Mouse (Mus musculus) adrenal gland, adult 8-10 months (tissue): ENCODE results near the gene Scaf8. TPM values are rescaled to one million over a fixed set of nuclear protein-coding genes. Genes with fewer than 3 reads are reported as not detected.
"Not testable (repeated sequence)": the region's sequence is repeated elsewhere in the genome, so short reads cannot be mapped to it uniquely, and the experiment has no call there.

ENCODE experiments used
- DNase-seq: peaks from one replicate; pipeline ENCODE4 v3.0.0; 2022
- total RNA-seq, 4 experiments: library from RNA; stranded (reverse); gene quantifications; 2 replicates each; pipeline ENCODE4 v1.2.4; 2022

Scaf8 gene
- total RNA-seq, 4 experiments from 2014 or later, result 40.4 to 63.9 (median 50.9) TPM

DNA sequence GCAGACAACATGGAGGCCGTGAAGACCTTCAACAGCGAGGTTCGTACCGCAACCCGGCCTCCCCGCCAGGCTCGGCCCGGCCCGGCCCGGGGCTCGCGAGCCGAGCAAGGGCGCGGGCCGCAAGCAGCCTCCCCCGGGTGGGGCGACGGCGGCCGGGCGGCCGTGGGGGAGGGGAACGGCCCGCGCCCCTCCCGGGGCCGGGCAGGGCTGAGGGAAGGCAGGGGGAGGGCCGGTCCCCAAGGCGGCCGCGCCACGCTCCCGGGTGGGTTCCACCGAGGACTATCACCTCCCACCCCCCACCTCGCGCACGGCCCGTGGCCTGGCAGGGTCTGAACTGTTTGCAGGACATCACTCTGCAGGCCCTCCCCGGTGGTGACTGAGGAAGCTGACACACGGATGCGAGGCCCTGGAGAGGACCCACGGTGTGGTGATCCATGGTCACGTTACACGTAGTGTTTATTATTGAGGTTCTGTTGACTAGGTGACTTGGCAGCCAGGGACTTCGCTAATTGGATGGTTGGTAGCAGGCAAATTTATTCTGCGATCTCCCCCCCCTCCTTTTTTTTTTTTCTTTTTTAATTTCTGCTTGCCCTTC is 705 bp downstream of the Scaf8 start:
- peak; percentile 61 for DNase-seq

DNA sequence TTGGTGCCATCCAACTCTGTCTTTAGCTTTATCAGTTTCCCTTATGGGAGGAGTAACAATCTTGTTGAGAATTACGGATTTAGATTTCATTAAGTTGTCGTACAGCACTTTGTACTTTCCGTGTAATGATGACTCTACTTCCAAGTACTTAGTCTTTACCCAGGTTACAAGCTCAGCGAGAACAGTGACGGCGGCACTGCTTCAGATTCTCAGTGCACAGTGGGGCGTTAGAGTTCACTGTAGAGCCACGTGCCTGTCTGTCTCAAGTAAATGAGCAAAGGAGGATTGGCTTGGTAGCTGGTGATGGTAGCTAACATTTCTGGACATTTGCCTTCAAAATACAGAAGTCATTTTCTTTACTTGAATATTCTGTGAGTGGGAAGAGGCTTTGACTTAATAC is 6.2 kb downstream of the Scaf8 start:
- not testable (repeated sequence) for DNase-seq

DNA sequence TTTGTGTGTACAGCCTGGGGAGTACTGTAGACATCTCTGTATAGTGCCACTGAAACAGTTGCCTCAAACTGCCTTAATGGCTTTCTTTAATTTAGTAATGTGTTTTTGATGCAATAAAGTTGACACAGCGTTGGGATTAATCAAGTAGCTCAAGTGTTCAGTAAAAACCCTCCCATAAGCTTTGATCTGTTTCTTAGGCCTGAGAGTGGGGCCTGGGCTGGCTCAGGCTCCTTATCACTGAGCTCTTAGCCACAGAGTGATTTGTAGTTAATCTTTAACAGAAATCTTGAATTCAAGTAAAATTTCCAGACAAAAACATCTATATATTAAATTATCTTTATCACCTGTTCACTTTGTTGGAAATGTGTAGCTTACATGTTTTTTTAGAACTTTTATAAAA is 8.8 kb downstream of the Scaf8 start:
- not testable (repeated sequence) for DNase-seq

DNA sequence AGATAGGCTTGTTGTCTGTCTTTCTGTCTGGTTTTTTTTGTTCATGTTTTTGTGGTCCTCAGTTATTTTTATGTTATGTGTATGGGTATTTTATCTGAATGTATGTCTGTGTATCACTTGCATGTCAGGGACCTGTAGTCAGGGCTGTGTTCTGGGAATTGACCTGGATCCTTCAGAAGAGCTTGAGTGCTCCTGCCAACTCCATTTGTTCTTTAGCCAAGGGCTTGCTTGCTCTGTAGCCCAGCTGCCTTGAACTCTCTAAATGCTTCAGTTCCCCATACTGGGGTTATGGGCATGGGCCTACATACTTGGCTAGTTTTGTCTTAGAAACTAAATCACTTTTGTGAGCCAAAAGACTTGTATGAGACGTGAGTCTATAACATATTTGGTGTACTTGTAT is 13.9 kb downstream of the Scaf8 start:
- no peak for DNase-seq

DNA sequence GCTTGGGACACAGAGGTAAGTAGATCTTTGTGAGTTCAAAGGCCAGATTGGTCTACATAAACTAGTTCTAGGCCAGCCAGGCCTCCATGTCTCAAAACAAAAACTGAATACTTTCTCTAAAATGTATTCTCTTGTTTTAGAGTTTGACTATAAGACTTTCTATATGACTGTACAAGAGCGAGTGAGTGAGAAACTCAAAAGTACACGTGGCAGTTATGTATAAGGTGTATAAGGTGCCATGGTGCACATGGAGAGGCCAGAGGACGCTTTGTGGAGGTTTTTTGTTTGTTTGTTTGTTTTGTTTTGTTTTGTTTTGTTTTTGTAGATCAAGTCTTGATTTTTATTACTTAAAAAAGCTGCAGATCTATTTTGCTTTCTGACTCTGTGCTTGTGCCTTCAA is 15.0 kb downstream of the Scaf8 start:
- DNase-seq, result no peak

DNA sequence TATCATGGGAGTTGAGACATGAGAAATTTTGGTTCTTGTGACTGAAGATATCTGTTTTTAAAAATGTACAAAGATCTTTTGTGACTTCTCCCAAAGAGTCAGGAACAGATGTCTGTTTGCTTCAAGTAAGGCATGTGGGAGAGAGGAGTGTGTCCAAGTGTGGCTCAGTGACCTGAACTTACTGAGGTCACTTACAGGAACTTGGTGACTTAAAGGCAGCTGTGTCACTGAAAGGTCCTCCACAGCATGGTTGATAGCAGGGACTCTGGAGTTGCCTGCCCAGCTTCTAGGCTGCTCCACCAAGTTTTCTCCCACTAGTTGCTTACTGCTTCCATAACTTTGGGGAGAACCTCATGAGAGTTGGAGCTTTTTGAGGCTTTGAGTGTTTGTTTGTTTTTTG is 20.6 kb downstream of the Scaf8 start:
- DNase-seq, result no peak

DNA sequence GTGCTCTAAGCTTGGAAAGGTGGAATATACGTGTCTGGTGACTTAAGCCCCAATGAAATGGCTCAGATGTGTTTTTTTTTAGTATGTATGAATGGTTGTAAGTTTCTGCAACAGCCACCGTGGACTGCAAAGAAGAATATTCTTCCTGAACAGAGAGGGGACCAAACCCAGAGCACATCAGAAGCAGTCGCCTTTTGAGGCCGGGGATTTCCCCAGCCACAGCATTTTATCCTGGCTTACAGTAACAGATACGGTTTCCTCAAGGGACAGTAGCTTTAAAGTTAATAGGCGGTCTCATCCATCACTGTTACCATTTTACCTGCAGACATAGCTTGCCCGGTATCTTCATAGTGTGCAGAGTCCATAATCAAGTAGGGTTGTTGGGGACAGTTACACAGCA is 21.4 kb downstream of the Scaf8 start:
- no peak for DNase-seq

DNA sequence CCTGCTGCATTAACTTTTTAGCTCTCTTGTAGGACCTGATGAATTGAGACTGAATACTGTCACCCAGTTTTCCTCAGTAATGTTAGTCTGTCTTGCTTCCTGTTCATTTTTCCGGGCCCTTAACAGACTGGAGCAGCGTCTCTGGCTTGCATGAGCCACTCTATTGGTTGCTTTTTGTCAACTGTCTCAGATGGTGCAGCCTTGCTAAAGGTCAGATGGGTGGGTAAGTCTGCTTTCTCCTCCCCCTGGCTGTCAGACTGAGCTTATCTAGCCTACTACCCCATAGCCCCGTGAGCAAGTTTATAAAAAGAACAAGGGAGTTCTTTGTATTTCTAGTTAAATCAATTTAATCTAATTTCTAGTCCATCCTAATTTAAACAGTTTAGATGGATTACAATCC is 23.6 kb downstream of the Scaf8 start:
- DNase-seq, result no peak

DNA sequence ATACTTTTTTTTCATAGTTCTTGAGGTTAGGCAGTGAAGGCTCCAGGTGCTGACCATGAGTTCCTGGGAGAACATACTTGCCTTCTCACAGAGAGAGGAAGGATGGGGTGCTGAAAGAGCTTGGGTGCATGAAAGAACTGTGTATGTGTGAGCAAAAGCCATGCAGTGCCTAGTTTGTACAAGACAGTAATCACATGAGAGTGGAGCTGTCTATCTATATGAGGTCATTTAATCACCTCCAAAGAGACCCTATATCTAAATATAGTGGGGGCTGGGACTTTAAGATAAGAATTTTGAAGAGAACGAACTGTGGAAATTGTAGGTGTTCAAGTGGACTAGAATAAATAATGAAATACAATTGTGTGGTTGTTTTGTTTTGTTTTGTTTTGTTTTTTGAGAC is 25.3 kb downstream of the Scaf8 start:
- no peak for DNase-seq

DNA sequence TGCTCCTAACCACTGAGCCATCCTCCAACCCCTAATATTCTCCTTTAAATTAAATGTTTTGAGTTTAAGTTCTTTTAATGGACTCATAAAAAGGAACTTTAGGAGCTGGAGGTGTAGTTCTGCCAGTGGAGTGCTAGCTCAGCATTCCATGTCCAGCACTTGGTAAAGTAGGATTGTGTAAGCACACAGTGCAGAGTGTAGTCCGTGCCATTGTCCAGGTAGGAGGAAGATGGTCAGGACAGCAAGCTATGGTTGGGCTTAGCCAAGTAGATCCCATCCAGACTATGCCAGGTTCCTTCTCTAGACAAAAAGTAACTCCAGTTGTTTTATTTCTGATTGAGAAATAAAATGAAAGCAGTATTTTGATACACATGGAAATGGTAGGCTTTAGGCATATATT is 34.1 kb downstream of the Scaf8 start:
- DNase-seq, result no peak

DNA sequence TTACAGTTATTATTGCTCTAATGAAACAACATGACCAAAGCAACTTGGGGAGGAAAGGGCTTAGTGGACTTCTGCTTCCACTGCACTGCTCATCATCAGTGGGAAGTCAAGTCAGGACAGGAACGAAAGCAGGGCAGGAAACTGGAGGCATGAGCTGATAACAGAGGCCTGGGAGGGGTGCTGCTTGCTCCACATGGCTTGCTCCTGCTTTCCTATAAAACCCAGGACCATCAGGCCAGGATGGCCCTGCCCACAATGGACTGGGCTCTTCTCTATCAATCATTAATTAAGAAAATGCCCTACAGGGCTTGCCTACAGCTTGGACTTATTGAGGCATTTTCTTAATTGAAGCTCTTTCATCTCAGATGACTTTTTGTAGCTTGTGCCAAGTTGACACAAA is 34.8 kb downstream of the Scaf8 start:
- no peak for DNase-seq

DNA sequence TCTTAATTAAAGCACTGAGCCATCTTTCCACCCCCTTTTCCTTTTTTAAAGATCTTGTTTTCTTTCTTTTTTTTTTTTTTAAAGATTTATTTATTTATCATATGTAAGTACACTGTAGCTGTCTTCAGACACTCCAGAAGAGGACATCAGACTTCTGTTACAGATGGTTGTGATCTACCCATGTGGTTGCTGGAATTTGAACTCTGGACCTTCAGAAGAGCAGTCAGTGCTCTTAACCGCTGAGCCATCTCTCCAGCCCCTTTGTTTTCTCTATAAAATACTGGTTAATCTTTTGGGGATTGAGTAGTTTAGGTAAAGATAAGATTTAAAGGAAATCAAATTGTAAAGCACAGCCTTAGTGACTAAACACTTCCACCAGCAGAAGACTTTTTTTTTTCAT is 35.9 kb downstream of the Scaf8 start:
- DNase-seq, result not testable (repeated sequence)

DNA sequence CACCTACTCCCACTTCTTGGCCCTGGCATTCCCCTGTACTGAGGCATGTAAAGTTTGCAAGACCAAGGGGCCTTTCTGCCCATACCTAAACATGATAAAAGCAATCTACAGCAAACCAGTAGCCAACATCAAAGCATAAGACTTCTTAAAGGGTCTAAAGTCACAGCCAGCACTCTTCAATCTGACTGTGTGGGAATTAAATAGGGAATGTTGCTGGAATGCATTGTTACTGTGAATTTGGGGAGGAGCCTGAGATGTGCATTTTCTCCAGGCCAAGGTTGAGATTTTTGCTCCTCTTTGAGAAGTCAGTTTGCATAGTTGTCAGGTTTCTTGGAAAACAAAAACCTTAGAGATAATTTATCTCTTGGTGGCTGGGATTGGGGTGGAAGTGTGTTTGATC is 36.4 kb downstream of the Scaf8 start:
- no peak for DNase-seq

DNA sequence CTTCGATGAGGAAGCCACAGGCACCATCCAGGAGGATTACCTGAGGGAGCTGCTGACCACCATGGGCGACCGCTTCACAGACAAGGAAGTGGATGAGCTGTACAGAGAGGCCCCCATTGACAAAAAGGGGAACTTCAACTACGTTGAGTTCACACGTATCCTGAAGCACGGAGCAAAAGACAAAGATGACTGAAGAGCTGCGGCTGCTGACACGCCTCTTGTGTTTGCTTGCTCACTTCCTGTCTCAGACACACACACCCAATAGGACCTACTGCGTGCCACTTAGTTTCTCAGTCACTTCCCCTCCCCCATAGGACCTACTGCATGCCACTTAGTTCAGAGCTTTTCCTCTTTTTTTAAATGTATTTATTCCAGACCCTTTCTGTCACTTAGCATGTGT is 41.4 kb downstream of the Scaf8 start:
- not testable (repeated sequence) for DNase-seq

DNA sequence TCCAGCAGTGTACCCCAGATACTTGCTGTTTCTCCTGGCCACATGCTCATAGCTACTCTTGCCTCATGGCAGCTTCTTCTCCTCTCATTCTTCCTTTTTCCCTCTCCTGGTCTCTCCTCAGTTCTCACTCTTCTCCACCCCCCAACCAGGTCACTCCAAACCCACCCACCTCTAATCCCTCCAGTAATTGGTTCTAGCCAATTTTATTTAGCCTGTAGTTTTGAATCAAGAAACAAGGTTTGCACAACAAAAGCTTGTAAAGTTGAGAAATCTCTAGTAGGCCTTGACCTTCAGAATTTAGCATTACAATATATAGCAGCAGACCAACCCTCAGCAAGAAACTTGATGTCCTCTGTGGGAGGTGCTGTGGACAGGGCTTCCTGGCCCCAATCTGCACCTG is 42.2 kb downstream of the Scaf8 start:
- no peak for DNase-seq

DNA sequence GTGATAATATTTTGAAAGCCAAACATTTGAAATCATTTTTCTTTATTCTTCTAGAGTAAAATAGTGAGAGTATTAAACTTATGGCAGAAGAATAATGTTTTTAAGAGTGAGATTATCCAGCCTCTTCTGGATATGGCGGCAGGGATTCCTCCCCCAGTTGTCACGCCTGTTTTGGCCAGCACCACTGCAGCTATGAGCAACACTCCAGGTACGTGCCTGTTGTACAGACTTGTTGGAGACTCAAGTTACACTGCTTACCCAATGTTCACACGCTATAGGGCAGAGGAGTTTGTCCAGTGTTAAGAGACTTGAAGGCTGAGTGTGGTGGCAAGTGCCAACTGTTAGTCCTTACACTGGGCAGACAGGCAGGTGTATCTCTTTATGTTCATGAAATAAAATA is 48.1 kb downstream of the Scaf8 start:
- DNase-seq, result no peak

DNA sequence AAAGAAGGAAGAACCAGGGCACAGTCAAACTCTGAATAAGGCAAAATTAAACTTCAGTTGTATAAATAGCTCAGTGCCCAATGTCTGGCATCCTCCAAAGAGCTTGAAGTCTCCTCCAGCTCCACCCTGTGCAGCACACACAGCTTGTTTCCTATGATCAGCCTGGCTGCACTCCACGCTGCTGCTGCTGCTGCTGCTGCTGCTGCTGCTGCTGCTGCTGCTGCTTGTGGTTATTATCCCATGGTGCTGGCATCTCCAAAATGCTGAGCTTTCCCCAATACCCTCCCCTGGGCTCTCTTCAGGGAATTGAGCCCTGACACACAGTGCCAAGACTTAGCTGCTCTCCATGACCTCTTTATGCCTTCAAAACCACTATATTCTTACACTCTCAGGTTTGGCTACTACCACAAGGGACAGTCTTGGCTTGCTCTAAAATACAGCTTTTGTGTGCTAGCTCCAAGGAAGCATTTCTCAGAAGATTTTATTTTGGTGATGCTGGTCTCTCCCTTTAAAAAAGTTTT is 65.7 kb downstream of the Scaf8 start:
- not testable (repeated sequence) for DNase-seq

DNA sequence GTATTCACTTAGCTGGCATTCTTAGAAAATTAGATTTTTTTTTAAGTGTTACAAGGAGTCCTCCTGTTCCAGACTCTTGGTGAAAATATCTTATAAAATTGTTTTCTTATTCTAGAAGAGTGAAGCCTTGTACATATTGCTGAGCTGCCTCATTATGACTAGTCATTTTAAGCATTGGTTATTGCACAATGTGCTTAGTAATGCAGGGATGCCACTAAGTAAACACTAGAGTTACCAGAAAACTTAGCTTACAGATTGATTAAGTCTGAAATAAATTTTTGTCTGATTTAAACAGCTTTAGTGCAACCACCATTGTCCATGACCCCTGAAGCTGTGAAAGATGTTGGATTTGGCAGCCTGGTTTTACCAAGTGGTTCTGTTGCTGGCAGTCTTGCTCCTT is 80.7 kb downstream of the Scaf8 start:
- DNase-seq, result not testable (repeated sequence)

DNA sequence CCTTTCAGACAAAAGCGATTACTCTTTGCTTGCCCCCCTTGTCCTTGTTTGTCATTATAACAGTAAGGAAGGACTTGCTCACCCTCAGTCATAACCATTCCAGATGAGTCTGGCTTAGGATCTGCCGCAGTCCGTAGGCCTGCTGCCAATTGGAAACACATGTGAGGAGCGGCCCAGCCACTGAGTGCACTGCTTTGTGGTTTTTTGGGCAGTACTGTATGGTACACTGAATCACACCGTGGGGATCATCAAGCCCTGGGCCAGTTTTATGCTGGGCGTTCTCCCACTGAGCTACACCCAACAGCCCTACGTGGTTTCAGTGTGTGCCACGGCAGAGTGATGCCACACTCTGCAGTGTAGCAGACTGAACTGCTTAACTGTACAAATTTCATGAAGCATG is 85.6 kb downstream of the Scaf8 start:
- DNase-seq, result no peak

DNA sequence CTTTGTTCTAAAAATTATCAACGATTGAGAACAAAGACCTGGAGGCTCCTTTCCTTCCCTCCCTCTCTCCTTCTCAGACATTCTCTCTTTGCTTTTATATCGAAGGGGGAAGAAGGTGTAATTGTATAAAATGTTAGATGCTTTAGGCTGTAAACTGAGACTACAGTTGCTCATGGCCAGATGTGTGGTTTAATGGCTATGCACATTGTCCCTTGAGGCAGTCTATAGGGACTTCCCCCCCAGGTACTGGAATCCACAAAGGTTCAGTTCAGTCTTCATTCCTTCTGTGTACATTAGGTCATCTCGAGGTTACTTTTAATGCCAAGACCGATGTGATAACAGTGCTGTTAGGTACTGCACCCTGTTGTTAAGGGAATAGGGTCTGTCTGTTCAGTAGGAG is 89.1 kb downstream of the Scaf8 start:
- DNase-seq, result no peak

DNA sequence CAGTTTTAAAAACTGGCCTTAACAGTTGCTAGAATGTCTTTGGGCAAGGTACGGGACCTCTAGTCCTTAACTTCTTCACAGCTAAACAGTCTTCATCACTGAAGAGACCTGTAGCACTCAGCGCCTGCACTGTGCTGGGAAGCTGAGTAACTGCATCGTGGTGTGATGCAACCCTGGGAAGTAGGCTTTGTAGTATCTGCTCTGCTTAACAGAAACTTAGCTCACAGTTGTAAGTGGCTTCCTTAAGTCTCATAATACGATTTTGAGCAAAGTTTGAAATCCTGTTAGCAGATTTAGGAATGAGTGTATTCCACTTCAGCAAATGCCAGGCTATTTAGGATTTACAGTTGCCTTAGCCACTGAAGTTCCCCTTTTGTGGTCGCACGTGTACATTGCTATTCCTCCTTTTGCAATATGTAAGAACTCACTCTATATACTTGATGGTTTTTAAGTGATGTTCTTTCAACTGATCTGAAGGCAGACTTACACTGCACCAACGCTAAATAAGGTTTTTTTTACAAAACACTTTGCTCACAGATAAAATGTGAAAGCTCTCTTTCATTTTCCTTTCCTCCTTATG is 90.1 kb downstream of the Scaf8 start:
- no peak for DNase-seq

DNA sequence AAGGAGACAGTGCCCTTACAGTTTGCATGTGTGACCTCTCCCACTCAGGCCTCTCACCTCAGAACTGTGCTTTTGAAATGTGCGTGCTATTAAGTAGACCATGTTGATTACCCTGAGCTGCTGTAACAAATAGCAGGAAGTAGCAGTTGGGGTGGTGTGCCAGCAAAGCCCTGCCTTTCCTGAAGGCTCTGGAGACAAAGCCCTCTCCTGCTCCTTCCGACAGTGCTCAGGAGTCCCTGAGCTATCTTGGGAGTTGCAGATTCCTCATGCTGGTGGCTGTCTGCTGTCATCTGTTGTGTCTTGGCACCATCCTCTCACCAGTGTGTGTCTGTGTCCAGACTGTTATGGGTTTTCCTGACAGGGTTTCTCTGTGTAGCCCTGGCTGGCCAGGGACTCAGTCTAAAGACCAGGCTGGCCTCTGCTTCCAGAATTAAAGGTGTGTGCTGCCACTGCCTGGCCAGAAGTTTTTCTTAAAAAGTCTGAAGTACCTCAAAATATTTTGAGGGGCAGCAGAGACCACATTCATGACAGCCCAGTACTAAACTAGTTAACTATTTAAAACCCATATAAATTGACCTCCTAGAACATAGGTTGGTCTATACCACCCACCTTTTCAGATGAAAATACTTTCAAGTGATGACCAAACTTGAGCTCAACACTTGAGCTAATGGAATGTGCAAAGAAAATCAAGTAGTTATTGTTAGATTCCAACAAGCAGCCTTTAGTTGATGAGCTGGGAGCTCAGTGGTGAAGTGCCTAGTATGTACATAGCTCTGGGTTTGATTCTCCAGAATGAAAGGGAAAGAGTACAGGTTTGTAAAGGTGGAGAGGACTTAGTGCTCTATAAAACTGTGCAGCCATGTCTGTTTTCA is 92.0 kb downstream of the Scaf8 start:
- no peak for DNase-seq

DNA sequence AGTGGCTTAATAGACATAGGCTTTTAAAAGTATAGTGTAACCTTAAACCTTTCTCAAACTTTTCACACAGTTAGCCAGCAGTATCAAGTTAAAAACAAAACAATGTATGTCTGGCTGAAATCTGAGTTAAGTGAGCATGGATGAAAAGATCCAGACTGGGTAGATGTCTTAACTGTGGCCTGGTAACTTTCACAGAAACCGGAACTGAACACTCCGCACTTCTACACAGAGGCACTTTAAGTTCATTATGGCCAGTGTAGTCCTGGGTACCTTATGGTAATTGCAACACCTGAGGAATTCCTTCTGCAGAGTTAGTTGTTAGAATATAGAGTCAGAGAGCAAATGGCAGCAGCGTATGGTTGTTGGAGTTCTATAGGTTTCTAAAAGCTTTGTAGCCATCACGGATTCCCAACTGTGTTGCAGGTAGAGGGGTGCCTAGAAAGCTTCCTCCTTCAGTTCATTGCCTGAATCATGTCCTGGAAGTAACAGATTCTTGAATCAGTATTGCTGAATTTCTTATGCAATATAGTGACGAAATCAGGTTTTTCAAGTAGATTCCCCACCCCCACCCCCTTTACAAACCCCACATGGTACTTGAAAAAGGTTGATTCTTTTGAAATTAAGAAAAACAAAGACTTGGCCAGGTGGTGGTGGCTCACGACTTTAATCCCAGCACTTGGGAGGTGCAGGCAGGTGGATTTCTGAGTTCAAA is 92.9 kb downstream of the Scaf8 start:
- DNase-seq, result no peak
